Mouse (Mus musculus) liver, postnatal 0 days (tissue): ENCODE data around the gene Ptprg. TPM values are rescaled to one million over a fixed set of nuclear protein-coding genes. Genes with fewer than 3 reads are reported as not detected.

ENCODE experiments used
- ATAC-seq: fragments of 200-750 bp; cut with Nextera tagmentation; 2 replicates; pipeline ENCODE4 v1.8.0; 2017; ENCODE audit warnings: mild to moderate bottlenecking, moderate library complexity
- DNase-seq: peaks from one replicate; pipeline ENCODE4 v3.0.0-alpha.2; 2016
- H3K27ac ChIP-seq: fragments of 300-500 bp; sonication (generic); 2 replicates; pipeline ENCODE4 v1.5.1; 2014; ENCODE audit warnings: antibody characterized with exemption, moderate library complexity, mild to moderate bottlenecking, low read depth
- H3K27me3 ChIP-seq: fragments of 300-500 bp; sonication (generic); 2 replicates; pipeline ENCODE4 v1.6.1; 2014; ENCODE audit warnings: low read length, control low read depth, mixed read lengths; ENCODE audit not compliant: insufficient read depth
- H3K36me3 ChIP-seq: fragments of 300-500 bp; sonication (generic); replicated peaks from 2 replicates; pipeline ENCODE4 v1.6.1; 2014; ENCODE audit warnings: mild to moderate bottlenecking, control low read depth, low read length, moderate library complexity, mixed read lengths; ENCODE audit not compliant: insufficient read depth
- H3K4me1 ChIP-seq: fragments of 300-500 bp; sonication (generic); 2 replicates; pipeline ENCODE4 v1.6.1; 2014; ENCODE audit warnings: antibody characterized with exemption, mild to moderate bottlenecking, control low read depth; ENCODE audit not compliant: insufficient read depth
- H3K4me2 ChIP-seq: fragments of 300-500 bp; sonication (generic); 2 replicates; pipeline ENCODE4 v1.6.1; 2014; ENCODE audit warnings: low read depth, mild to moderate bottlenecking, low read length, moderate library complexity, mixed read lengths
- H3K4me3 ChIP-seq: fragments of 300-500 bp; sonication (generic); 2 replicates; pipeline ENCODE4 v1.5.1; 2014; ENCODE audit warnings: low read depth, low read length
- H3K9ac ChIP-seq: fragments of 300-500 bp; sonication (generic); replicated peaks from 2 replicates; pipeline ENCODE4 v1.6.1; 2014; ENCODE audit warnings: mild to moderate bottlenecking, moderate library complexity
- H3K9me3 ChIP-seq: fragments of 300-500 bp; sonication (generic); 2 replicates; pipeline ENCODE4 v1.6.1; 2016; ENCODE audit warnings: mild to moderate bottlenecking, control low read depth, low read length, mixed read lengths
- CTCF ChIP-seq: sonication (generic); IDR thresholded peaks from 2 replicates; pipeline ENCODE4 v1.5.1; 2016; ENCODE audit warnings: antibody characterized with exemption, low read depth
- EP300 ChIP-seq: IDR thresholded peaks from 2 replicates; pipeline ENCODE4 v1.6.1; 2016; ENCODE audit warnings: antibody characterized with exemption, low read depth, mild to moderate bottlenecking
- WGBS: fragments of 180-500 bp; shearing (Covaris S2); extraction: QIAGEN DNeasy Blood & Tissue Kit; methylation state at CpG from one replicate; pipeline ENCODE4 v1.1.7; 2014; ENCODE audit not compliant: insufficient replicate concordance; 5-methylcytosine and 5-hydroxymethylcytosine counted together
- polyA plus RNA-seq: library from polyadenylated mRNA; unstranded; fragments of >200 nt; fragmentation: Nextera tagmentation; extraction: Ambion mirVana; gene quantifications from 2 replicates; pipeline ENCODE4 v1.2.1, GENCODE M21; 2015

The Ptprg gene
- polyA plus RNA-seq, 1 experiment from 2014 or later, result 2.7 TPM

- no peak overlapping the region for H3K4me2 ChIP-seq
- H3K9me3 ChIP-seq, result no peaks in the 10 kb centered on the region
- peaks cover 10% of the 10 kb centered on the region; the same call in 1 of the 2 replicates for H3K4me1 ChIP-seq
- ATAC-seq (peak; percentile 92), DNase-seq (no peak)
- 60% methylated on average over 3 of the region's 3 CpGs for WGBS
- H3K27me3 ChIP-seq, result no peaks in the 10 kb centered on the region
- TF ChIP-seq EP300 (peak; percentile 56; the same call in 1 of the 2 replicates), CTCF (no peak)
- no peak overlapping the region for H3K4me3 ChIP-seq
- no peaks in the 10 kb centered on the region for H3K36me3 ChIP-seq
- peak overlapping the region; percentile 66 for H3K27ac ChIP-seq
- H3K9ac ChIP-seq, result no peak overlapping the region
Measured at GRCm38 (mm10) chr14:12149529-12149928, 596.2 kb downstream of the Ptprg start.

GRCm38 (mm10) chr14:12151927-12152326, 598.6 kb downstream of the Ptprg start:
- H3K4me1 ChIP-seq, result peaks cover 10% of the 10 kb centered on the region; the same call in 1 of the 2 replicates
- ATAC-seq (no peak), DNase-seq (peak; percentile 43)
- H3K9me3 ChIP-seq, result no peaks in the 10 kb centered on the region
- no peaks in the 10 kb centered on the region for H3K36me3 ChIP-seq
- H3K27me3 ChIP-seq, result no peaks in the 10 kb centered on the region
- H3K4me3 ChIP-seq, result no peak overlapping the region
- 46% methylated on average over 3 of the region's 3 CpGs for WGBS
- H3K9ac ChIP-seq, result no peak overlapping the region
- no peak overlapping the region for H3K4me2 ChIP-seq
- no peak for TF ChIP-seq EP300
- TF ChIP-seq CTCF, result peak; percentile 78
- H3K27ac ChIP-seq, result no peak overlapping the region

GRCm38 (mm10) chr14:12152748-12153147, 599.4 kb downstream of the Ptprg start:
- Histone ChIP-seq H3K27me3 (no peaks in the 10 kb centered on the region), H3K9me3 (no peaks in the 10 kb centered on the region), H3K36me3 (no peaks in the 10 kb centered on the region), H3K9ac (no peak overlapping the region), H3K4me2 (no peak overlapping the region), H3K4me1 (peaks cover 8% of the 10 kb centered on the region; the same call in 1 of the 2 replicates), H3K27ac (no peak overlapping the region), H3K4me3 (no peak overlapping the region)
- DNase-seq (no peak), ATAC-seq (no peak)
- TF ChIP-seq CTCF (no peak), EP300 (no peak)
- WGBS, result 82% methylated on average over 6 of the region's 6 CpGs

GRCm38 (mm10) chr14:12153599-12153998, 600.3 kb downstream of the Ptprg start:
- no peak for DNase-seq
- Histone ChIP-seq H3K27ac (no peak overlapping the region), H3K4me1 (peaks cover 4% of the 10 kb centered on the region; the same call in 1 of the 2 replicates), H3K9me3 (no peaks in the 10 kb centered on the region), H3K4me2 (no peak overlapping the region), H3K27me3 (no peaks in the 10 kb centered on the region), H3K9ac (no peak overlapping the region), H3K36me3 (no peaks in the 10 kb centered on the region), H3K4me3 (no peak overlapping the region)
- ATAC-seq, result no peak
- TF ChIP-seq EP300 (no peak), CTCF (no peak)
- WGBS, result 82% methylated on average over 13 of the region's 13 CpGs

- ATAC-seq (no peak), DNase-seq (no peak)
- Histone ChIP-seq H3K27ac (no peak overlapping the region), H3K36me3 (no peaks in the 10 kb centered on the region), H3K4me3 (no peak overlapping the region), H3K9ac (no peak overlapping the region), H3K4me1 (no peaks in the 10 kb centered on the region), H3K9me3 (no peaks in the 10 kb centered on the region), H3K27me3 (no peaks in the 10 kb centered on the region), H3K4me2 (no peak overlapping the region)
- 77% methylated on average over 14 of the region's 14 CpGs for WGBS
- no peak for TF ChIP-seq EP300
- no peak for TF ChIP-seq CTCF
Measured at GRCm38 (mm10) chr14:12161738-12162310, 608.5 kb downstream of the Ptprg start.

GRCm38 (mm10) chr14:12162331-12162854, 609.1 kb downstream of the Ptprg start:
- Histone ChIP-seq H3K9me3 (no peaks in the 10 kb centered on the region), H3K4me3 (no peak overlapping the region), H3K27ac (no peak overlapping the region), H3K27me3 (no peaks in the 10 kb centered on the region), H3K4me1 (no peaks in the 10 kb centered on the region), H3K36me3 (no peaks in the 10 kb centered on the region), H3K9ac (no peak overlapping the region), H3K4me2 (no peak overlapping the region)
- ATAC-seq, result no peak
- TF ChIP-seq EP300 (no peak), CTCF (no peak)
- no peak for DNase-seq
- WGBS, result 71% methylated on average over 5 of the region's 5 CpGs
